Mouse (Mus musculus) E14TG2a.4 (cell line): ENCODE measurements at regions not wholly inside any gene's neighbourhood (a gene's known extent, or its start where the extent isn't known, plus 50 kb on each side); places are given as distances from the start of the nearest gene placed in this dataset.

ENCODE experiments used
- CTCF ChIP-seq: conservative IDR thresholded peaks from 2 replicates; pipeline ENCODE4 v1.5.1; 2014; ENCODE audit warnings: low read length
- NANOG ChIP-seq: IDR thresholded peaks from 2 replicates; pipeline ENCODE4 v1.6.1; 2014; ENCODE audit warnings: borderline replicate concordance, low read length, mixed read lengths

GRCm38 (mm10) chr14:58519086-58519485 is 448.7 kb downstream of the Fgf9 start:
- TF ChIP-seq CTCF (no peak), NANOG (no peak)
